Mouse (Mus musculus): ENCODE data around the gene Tars. TPM values are rescaled to one million over a fixed set of nuclear protein-coding genes. Genes with fewer than 3 reads are reported as not detected.

Gene Tars
- total RNA-seq (2017): 67.5 and 127 TPM in 2 replicates

- peak; percentile 99 for ATAC-seq (replicated peaks; ENCODE audit: low read depth, poor library complexity, severe bottlenecking)
Observed at GRCm38 (mm10) chr15:11399356-11400067, at the start of gene Tars. Tars (minus strand) TSS chr15:11399665.

- ATAC-seq (replicated peaks; ENCODE audit: low read depth, poor library complexity, severe bottlenecking): no peak
Observed at GRCm38 (mm10) chr15:11437361-11437760, 37.9 kb upstream of the Tars start.

DNA sequence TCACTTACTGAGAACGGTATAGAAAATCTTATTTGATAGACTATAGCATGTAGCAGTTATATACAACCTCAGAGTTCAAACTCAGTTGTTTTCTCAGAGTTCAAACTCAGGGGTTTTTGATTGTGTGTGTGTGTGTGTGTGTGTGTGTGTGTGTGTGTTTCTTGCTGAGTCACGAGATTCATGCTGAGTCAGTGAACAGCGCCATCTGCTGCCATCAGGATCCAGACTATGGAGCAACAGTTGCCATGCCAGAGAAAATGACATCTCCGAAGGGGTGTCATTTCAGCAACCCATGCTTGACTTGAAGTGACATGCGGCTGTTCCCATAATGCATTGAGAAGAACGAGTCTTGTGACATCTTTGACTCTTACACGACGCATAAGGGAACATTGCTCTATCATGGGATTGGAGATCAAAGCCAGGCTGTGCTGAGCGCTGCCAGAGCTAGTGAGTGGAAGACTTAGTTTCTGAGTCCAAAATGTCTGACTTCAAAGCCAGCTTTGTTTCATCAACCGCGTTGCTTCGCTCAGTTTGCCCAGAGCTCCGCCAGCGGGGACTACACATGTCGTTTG lies 37.3 kb upstream of the Tars start:
- ATAC-seq (replicated peaks; ENCODE audit: low read depth, poor library complexity, severe bottlenecking): no peak

GRCm38 (mm10) chr15:11426899-11427298 lies 27.4 kb upstream of the Tars start:
- ATAC-seq (replicated peaks; ENCODE audit: low read depth, poor library complexity, severe bottlenecking): no peak

DNA sequence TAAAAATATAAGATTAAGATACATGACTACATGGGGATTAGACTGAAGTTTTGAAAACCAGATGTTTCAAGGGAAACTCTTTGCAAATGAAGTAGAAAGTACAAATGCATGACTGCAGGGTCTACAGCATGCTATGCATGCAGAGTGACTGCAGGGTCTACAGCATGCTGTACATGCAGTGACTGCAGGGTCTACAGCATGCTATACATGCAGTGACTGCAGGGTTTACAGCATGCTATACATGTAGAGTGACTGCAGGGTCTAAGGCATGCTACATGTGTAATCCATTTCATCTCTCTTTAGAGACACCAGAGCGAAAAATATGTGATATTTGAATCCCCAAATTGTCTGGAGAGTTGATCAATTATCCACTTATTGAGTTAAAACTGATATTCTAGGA lies 14.0 kb upstream of the Tars start:
- no peak for ATAC-seq (replicated peaks; ENCODE audit: low read depth, poor library complexity, severe bottlenecking)

DNA sequence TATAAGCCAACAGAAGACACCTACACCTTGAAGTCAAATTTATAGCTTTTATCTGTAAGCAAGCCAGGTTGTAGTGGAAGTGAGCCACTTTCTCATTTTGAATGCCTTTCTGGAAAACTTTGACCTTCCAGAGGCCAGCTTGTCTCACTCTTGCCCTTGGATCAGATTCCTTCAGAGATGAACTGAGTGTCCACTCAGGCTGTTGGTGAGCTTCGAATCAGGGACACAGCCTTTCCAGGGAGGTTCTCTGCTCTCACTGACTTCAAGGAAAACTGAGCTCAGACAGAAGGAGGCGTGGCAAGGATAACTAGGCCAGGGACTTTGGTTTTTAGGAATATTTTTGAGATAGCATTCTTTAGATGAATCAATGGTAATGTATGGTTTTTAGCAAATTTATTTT lies 13.1 kb upstream of the Tars start:
- no peak for ATAC-seq (replicated peaks; ENCODE audit: low read depth, poor library complexity, severe bottlenecking)

- ATAC-seq (replicated peaks; ENCODE audit: low read depth, poor library complexity, severe bottlenecking): no peak
Observed at GRCm38 (mm10) chr15:11411846-11412245, 12.4 kb upstream of the Tars start.

DNA sequence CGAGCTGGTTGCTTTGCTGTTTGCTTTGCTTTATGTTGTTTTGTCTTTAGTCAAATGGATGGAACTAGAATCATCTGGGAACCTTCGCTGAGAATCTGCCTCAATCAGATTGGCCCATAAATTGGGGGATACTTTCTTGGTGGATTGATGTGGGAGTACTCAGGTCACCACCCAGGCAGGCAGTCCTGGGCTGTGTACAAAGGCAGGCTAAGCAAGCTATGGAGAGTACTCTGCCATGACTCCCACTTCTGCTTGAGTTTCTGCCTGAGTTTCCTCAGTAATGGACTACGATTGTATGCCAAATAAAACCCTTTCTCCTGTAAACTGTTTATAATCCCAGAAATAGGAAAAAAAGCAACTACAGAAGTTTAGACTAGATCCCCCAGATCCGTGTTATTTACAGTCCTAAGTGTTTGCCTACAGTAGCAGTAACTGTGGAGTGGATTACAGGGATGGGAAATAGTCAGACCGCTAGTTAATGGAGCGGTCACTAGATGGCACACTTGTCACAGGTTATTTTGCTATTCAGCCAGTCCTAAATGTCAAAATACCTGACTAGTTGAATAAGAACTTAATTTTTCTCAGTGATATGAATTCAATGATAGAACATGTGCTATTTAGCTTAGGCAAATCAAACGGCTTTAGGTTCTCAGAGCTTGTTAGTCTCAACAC lies 8.8 kb upstream of the Tars start:
- ATAC-seq (replicated peaks; ENCODE audit: low read depth, poor library complexity, severe bottlenecking): peak; percentile 66

DNA sequence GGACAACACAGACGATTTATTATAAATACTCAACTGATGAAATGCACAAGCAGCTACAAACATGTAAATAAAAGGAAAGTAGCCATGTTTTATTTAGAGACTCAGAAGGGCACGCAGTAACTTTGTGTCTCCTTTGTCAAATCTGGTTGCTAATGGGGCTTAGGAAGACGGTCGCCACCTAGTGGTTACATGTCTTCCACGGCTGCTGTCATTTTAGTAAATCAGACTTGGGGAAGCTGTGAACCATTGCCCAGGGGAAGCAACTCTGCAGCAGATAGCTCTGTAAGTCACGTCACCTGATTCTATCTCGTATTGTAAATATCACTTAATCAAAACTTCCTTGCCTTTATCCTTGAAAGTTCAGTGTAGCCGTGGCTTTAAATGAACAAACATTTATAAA lies 7.9 kb upstream of the Tars start:
- ATAC-seq (replicated peaks; ENCODE audit: low read depth, poor library complexity, severe bottlenecking): peak; percentile 93

DNA sequence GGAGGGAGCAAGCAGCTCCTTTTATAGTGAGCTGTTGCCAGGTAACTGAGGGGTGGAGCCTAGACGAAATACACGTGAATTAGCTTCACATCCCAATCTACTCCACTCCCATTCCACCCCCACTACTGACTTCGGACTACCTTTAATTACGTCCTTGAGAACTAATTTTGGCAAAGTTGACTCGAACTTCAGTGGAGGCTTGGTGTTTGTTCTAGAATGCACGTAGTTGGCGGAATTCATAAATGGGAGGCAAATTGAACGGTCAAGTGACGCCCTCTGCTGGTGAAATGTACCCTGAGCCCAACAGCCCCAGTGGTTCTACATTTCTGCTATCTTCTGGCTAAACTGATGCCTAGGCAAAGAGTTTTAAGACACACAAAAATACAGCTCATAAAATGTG lies 7.3 kb upstream of the Tars start:
- peak; percentile 43; the same call in 1 of the 2 replicates for ATAC-seq (replicated peaks; ENCODE audit: low read depth, poor library complexity, severe bottlenecking)

GRCm38 (mm10) chr15:11398676-11399350 lies 652 bp downstream of the Tars start:
- ATAC-seq (replicated peaks; ENCODE audit: low read depth, poor library complexity, severe bottlenecking): no peak

- no peak for ATAC-seq (replicated peaks; ENCODE audit: low read depth, poor library complexity, severe bottlenecking)
Observed at GRCm38 (mm10) chr15:11396421-11396820, 3.0 kb downstream of the Tars start.

DNA sequence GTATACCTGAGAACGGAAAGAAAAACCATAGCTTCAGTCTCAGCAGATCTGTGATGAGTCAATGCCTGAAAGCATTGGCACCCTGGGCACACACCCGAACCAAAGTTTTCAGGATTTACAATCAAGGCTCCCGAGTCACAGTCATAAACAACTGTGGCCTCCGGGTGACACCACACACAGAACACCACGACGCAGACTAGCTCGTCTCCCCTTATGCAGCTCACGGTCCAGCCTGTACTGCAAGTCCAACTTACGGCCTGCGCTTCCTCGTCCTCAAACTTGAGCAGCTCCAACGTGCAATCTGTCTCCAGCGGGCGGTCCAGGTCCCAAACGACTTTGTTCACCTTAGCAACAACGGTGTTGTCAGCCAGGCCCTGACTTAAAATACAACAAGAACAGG lies 6.6 kb downstream of the Tars start:
- no peak for ATAC-seq (replicated peaks; ENCODE audit: low read depth, poor library complexity, severe bottlenecking)

- no peak for ATAC-seq (replicated peaks; ENCODE audit: low read depth, poor library complexity, severe bottlenecking)
Observed at GRCm38 (mm10) chr15:11383796-11384195, 15.7 kb downstream of the Tars start.

- no peak for ATAC-seq (replicated peaks; ENCODE audit: low read depth, poor library complexity, severe bottlenecking)
Observed at GRCm38 (mm10) chr15:11382585-11382984, 16.9 kb downstream of the Tars start.

DNA sequence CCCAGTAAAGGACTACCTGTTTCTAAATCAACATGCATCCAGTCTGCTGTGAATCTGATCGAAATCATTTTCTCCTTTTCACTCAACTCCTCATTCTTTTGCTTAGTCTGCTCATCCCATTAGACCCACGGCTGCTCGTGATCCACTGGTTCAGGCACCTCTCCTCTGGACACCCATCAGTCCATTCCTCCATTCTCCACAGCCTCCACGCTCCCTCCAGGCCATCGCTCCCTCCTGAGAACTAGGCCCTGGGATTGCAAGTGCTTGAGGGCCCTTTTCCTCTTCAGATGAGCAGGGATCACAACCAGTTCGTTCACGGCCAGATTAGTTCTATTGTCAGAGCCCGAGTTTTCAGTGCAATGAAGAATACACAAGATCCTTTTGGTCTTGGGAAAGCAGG lies 18.8 kb downstream of the Tars start:
- ATAC-seq (replicated peaks; ENCODE audit: low read depth, poor library complexity, severe bottlenecking): no peak

DNA sequence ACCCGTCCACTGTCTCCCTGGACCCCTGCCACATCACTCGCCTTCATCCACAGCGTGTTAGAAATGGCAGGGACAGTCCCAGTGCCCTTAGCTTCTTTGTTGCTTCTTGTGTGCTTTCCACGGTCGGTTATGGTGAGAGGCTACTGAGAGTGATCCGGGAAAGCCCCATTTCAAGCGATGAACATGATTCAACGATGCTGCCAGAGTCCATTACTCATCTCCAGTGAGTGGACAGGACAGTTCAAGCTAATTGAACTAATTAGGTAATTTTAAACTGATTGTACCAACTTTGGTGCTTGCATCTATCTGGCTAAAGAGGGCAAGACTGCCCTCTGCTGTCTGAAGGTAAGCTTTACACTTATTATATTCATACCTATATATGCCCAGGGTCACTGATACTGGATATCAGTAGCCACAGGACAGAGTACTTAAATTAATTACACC lies 19.4 kb downstream of the Tars start:
- ATAC-seq (replicated peaks; ENCODE audit: low read depth, poor library complexity, severe bottlenecking): peak; percentile 84

DNA sequence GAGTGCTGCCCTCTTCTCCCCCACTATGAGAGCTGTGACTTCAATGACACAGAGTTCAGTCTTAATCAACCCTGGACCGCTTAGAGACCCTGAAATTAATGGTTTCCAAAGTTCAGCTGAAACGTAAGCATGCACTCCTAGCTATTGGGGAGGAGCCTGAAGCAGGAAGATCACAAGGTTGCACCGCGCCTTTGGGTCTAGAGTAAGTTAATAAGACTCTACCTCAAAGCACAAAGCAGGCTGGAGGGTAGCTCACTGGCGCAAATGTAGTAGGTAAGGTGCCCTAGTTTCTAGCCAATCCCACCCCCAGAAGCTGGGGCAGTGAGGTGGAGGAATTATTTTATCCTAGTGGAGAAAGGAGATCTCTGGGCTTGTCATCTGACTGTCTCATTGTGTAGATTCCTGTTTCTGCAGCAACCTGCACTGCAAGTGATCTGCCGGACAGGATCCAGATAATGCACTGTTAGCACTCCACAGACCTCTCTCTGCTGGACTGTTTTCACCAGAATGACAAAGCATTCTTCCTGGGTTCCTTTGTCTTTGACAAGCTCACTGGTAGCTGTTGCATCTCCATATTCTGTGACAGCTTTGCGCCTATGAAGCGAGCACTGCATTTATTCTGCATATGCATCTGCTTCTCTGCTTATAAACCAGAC lies 19.9 kb downstream of the Tars start:
- ATAC-seq (replicated peaks; ENCODE audit: low read depth, poor library complexity, severe bottlenecking): no peak

- ATAC-seq (replicated peaks; ENCODE audit: low read depth, poor library complexity, severe bottlenecking): no peak
Observed at GRCm38 (mm10) chr15:11370477-11371085, 28.9 kb downstream of the Tars start.

DNA sequence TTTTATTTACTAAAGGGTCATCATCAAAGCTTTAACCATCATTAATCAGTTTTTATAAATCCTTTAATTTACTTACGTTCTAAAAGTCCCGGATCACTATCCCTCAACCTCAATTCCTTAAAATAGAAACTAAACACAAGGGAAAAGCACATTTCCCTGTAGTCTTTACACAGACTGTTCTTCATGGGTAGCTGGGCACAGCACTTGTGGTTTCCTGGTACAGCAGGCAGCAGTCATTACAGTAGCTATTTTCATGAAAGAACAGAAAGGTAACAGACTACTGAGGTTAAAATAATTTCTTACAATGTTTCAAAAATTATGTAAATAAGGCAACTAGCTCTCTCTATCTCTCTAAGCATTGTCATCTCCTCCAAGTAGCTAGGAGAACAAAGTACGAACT lies 29.9 kb downstream of the Tars start:
- ATAC-seq (replicated peaks; ENCODE audit: low read depth, poor library complexity, severe bottlenecking): no peak

Measured in common myeloid progenitor, adult 5-6 weeks (primary cell).